Mouse (Mus musculus): ENCODE data around the gene Kmt2e. TPM values are rescaled to one million over a fixed set of nuclear protein-coding genes. Genes with fewer than 3 reads are reported as not detected.

Gene Kmt2e
- polyA plus RNA-seq, 1 experiment: 12.2 TPM

DNA sequence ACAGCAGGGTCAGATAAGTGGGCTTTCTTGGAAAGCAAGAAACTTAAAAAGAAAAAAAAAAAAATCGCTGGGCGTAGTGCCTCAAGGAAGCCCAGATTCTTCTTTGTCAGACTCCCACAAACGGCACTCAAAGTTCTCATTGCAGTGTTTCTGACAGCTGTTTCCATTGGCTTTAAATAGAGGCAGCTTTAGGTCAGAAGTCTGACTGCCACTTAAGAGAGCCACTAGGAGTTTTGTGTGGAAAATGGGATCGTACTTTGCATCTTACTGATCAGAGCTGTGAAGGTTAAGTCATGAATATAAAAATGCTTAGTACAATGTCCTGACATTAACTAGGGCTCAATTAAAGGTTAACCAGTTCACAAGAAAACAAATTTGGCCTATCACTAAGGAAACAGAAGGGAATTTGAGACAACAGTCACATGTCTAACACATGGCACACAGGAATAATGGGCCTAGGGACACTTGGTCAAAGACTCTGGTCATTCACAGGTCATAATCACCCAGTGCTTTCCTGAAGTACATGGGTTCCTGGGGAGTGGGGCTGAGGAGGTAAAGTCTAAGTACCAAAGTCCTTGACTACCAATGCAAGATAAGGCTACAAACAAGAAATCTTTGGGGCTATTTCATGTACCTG lies 19.6 kb upstream of the Kmt2e start:
- Histone ChIP-seq H3K36me3 (ENCODE audit: control insufficient read depth, insufficient read depth, low read length) (peaks cover 6% of the 10 kb centered on the region), H3K4me1 (ENCODE audit: control insufficient read depth, insufficient read depth, insufficient read length, low read length) (peaks cover 18% of the 10 kb centered on the region), H3K27ac (ENCODE audit: insufficient read depth, low read depth, low read length) (peak overlapping the region; percentile 65), H3K27me3 (ENCODE audit: control insufficient read depth, insufficient read depth, low read length) (no peaks in the 10 kb centered on the region), H3K4me3 (ENCODE audit: low read depth, low read length) (no peak overlapping the region)
- no peak for TF ChIP-seq POLR2A (IDR thresholded peaks at IDR 0.05; ENCODE audit: low read depth, low read length)
- TF ChIP-seq CTCF (IDR thresholded peaks at IDR 0.05; ENCODE audit: extremely low read depth, insufficient read length, insufficient replicate concordance, low read depth, low read length): no peak
- WGBS: 53% methylated on average over 4 of the region's 4 CpGs

DNA sequence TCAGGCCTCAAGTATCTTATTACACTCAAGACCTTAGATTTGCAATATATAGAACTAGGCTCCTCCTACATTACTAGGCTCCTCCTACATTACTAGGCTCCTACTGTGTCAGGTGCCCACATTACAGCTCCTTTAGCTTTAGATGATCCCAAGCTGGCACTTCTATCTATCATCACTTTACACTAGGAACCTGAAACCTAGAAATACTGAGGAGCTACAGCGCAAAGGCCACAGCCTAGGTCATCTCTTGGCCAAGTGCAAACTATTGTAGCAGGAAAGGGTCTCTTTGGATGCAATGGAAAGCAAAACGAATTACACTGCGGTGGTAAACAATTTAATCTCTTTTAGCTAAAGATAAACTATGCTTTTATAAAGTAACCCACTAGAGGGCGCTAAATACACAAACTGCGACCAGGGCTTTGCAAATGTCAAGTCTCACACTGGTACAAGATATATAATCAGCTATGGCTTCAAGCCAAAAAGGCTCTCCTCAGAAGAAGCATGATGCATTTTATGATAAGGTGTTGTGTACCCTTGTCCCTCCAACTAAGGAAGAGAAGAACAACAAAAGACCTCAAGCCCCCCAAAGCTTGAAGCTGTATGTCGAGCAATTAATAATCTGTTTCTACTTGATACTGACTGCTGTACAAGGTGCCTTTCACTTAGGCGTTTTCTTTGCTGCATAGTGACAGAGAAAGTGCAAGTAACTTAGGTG lies 18.5 kb upstream of the Kmt2e start:
- H3K36me3 ChIP-seq (ENCODE audit: control insufficient read depth, insufficient read depth, low read length): peaks cover 5% of the 10 kb centered on the region
- WGBS: 18% methylated on average over 7 of the region's 7 CpGs
- H3K27me3 ChIP-seq (ENCODE audit: control insufficient read depth, insufficient read depth, low read length): no peaks in the 10 kb centered on the region
- no peak overlapping the region for H3K4me3 ChIP-seq (ENCODE audit: low read depth, low read length)
- no peak for TF ChIP-seq POLR2A (IDR thresholded peaks at IDR 0.05; ENCODE audit: low read depth, low read length)
- TF ChIP-seq CTCF (IDR thresholded peaks at IDR 0.05; ENCODE audit: extremely low read depth, insufficient read length, insufficient replicate concordance, low read depth, low read length): no peak
- peaks cover 17% of the 10 kb centered on the region for H3K4me1 ChIP-seq (ENCODE audit: control insufficient read depth, insufficient read depth, insufficient read length, low read length)
- H3K27ac ChIP-seq (ENCODE audit: insufficient read depth, low read depth, low read length): peak overlapping the region; percentile 46

DNA sequence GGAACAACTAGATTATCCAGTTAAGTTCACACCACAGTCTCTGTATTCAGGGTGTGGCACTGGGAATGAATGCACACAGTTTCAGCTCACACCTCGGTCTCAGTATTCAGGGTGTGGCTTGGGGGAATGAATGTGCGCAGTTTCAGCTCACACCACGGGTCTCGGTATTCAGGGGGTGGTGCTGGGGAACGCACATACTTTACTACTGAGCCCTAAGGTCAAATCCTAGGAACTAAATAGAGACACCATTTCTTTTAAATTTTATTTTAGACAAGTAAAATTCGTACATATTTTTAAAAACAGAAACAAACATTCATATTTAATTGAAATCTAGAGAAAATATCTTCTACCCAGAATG lies 18.0 kb upstream of the Kmt2e start:
- 28% methylated on average over 6 of the region's 6 CpGs for WGBS
- H3K4me3 ChIP-seq (ENCODE audit: low read depth, low read length): no peak overlapping the region
- TF ChIP-seq POLR2A (IDR thresholded peaks at IDR 0.05; ENCODE audit: low read depth, low read length) (no peak), CTCF (IDR thresholded peaks at IDR 0.05; ENCODE audit: extremely low read depth, insufficient read length, insufficient replicate concordance, low read depth, low read length) (no peak)
- peak overlapping the region; percentile 46 for H3K27ac ChIP-seq (ENCODE audit: insufficient read depth, low read depth, low read length)
- H3K27me3 ChIP-seq (ENCODE audit: control insufficient read depth, insufficient read depth, low read length): no peaks in the 10 kb centered on the region
- peaks cover 5% of the 10 kb centered on the region for H3K36me3 ChIP-seq (ENCODE audit: control insufficient read depth, insufficient read depth, low read length)
- H3K4me1 ChIP-seq (ENCODE audit: control insufficient read depth, insufficient read depth, insufficient read length, low read length): peaks cover 17% of the 10 kb centered on the region

DNA sequence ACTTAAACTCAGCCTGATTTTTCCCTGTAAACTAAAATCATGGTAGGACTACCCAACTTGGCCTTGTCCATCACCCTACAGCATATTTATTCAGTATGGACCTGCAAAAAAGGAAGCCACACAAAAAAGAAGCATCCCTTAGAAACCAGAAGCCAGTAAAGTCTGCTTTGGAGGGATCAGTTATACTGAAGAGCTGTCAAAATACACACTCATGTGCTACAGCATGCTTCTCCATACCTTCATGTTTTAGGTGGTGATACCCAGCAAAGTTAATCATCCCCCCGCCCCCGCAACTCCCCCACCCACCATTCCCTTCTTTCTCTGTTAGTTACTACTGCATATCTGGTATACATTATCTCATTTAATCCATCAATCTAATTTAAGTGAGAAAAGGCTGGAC lies 16.5 kb upstream of the Kmt2e start:
- TF ChIP-seq POLR2A (IDR thresholded peaks at IDR 0.05; ENCODE audit: low read depth, low read length) (no peak), CTCF (IDR thresholded peaks at IDR 0.05; ENCODE audit: extremely low read depth, insufficient read length, insufficient replicate concordance, low read depth, low read length) (no peak)
- no peak overlapping the region for H3K4me3 ChIP-seq (ENCODE audit: low read depth, low read length)
- H3K27me3 ChIP-seq (ENCODE audit: control insufficient read depth, insufficient read depth, low read length): no peaks in the 10 kb centered on the region
- 43% methylated on average over 2 of the region's 2 CpGs for WGBS
- peaks cover 11% of the 10 kb centered on the region for H3K4me1 ChIP-seq (ENCODE audit: control insufficient read depth, insufficient read depth, insufficient read length, low read length)
- peak overlapping the region; percentile 96 for H3K27ac ChIP-seq (ENCODE audit: insufficient read depth, low read depth, low read length)
- H3K36me3 ChIP-seq (ENCODE audit: control insufficient read depth, insufficient read depth, low read length): peaks cover 2% of the 10 kb centered on the region; the same call in 1 of the 2 replicates

DNA sequence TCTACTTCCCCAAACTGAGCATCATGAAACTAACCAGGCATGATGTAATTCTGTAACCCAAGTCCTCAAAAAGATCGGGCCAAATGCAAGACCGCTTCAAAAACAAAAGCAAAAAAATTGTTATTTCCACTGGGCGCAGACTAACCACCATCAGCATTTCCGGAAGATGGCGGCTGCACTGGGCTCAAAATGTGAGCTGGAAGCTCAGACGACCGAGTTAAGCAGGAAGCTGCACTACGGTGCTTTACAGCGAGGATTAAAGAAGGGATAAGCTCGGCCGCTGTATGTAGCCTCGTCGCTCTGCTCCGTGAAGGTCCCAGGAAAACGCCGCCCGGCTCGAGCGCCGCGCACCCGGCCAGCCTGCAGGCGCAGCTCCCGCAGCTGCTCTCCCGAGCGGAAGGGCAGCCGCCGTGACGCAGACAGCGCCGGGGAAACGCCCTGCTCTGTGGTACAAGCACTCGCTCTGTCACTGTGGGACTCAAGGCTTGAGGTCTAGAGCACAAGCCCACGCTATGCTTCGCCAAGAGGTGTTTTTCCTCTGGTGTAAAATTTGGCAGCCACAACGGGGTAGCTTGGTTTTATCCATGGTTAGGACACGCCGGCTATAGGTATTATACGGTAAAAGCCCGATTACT lies 16.0 kb upstream of the Kmt2e start:
- H3K27me3 ChIP-seq (ENCODE audit: control insufficient read depth, insufficient read depth, low read length): no peaks in the 10 kb centered on the region
- peak overlapping the region; percentile 78 for H3K4me3 ChIP-seq (ENCODE audit: low read depth, low read length)
- H3K4me1 ChIP-seq (ENCODE audit: control insufficient read depth, insufficient read depth, insufficient read length, low read length): peaks cover 11% of the 10 kb centered on the region
- TF ChIP-seq CTCF (IDR thresholded peaks at IDR 0.05; ENCODE audit: extremely low read depth, insufficient read length, insufficient replicate concordance, low read depth, low read length) (no peak), POLR2A (IDR thresholded peaks at IDR 0.05; ENCODE audit: low read depth, low read length) (peak; percentile 92)
- peaks cover 6% of the 10 kb centered on the region; the same call in 1 of the 2 replicates for H3K36me3 ChIP-seq (ENCODE audit: control insufficient read depth, insufficient read depth, low read length)
- under 1% methylated on average over 40 of the region's 40 CpGs for WGBS
- peak overlapping the region; percentile 96 for H3K27ac ChIP-seq (ENCODE audit: insufficient read depth, low read depth, low read length)

DNA sequence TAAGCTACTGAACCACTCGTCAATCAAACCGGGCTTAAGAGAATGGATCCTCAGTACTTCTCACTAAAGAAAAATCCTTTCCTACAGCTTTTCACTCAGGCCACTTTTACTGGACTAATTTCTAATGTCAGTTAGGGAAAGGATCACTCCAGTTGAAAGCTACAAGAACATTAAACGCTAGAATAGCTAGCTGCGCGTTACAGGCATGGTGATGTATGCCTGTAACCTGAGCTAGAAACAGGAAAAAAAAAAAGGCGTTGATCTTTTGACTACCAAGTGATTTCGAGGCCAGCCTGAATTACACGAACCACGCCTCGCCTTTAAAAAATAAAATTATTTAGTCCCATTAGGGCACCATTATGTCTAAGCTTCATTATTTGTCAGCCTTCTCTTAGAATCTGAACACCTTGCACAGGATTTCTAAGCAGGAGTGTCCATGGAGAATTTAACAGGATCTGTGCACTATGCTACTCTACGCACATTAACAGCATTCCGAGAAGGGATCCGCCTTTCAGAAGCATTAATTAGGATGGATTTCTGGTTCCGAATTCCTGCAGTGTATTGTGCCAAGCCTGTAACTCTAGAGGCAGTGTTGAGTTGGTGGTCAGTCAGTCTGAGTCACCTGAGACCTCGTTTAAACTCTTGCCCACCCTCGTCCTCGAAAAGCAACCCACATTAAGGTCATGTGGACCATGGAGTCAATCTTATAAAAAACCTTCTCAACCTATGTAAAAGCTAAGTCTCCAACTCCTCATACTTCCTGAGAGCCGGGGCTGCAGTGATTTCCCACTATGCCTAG lies 15.2 kb upstream of the Kmt2e start:
- H3K27me3 ChIP-seq (ENCODE audit: control insufficient read depth, insufficient read depth, low read length): no peaks in the 10 kb centered on the region
- peak overlapping the region; percentile 96 for H3K27ac ChIP-seq (ENCODE audit: insufficient read depth, low read depth, low read length)
- no peak for TF ChIP-seq CTCF (IDR thresholded peaks at IDR 0.05; ENCODE audit: extremely low read depth, insufficient read length, insufficient replicate concordance, low read depth, low read length)
- no peak for TF ChIP-seq POLR2A (IDR thresholded peaks at IDR 0.05; ENCODE audit: low read depth, low read length)
- peaks cover 9% of the 10 kb centered on the region for H3K4me1 ChIP-seq (ENCODE audit: control insufficient read depth, insufficient read depth, insufficient read length, low read length)
- peaks cover 9% of the 10 kb centered on the region for H3K36me3 ChIP-seq (ENCODE audit: control insufficient read depth, insufficient read depth, low read length)
- peak overlapping the region; percentile 78; the same call in 1 of the 2 replicates for H3K4me3 ChIP-seq (ENCODE audit: low read depth, low read length)
- WGBS: 4% methylated on average over 18 of the region's 18 CpGs
